Mouse (Mus musculus): ENCODE measurements around the gene Adgrb3.

- TF ChIP-seq CTCF (IDR thresholded peaks at IDR 0.05; ENCODE audit: low read depth) (no peak), EP300 (IDR thresholded peaks at IDR 0.05; ENCODE audit: low read depth) (no peak)
These were observed 5.5 kb downstream of the Adgrb3 start for GRCm38 (mm10) chr1:25823961-25824360.

All from heart, postnatal 0 days (tissue).